Mouse (Mus musculus): ENCODE measurements at regions not wholly inside any gene's neighbourhood (a gene's known extent, or its start where the extent isn't known, plus 50 kb on each side); places are given as distances from the start of the nearest gene placed in this dataset.

GRCm38 (mm10) chr10:56468537-56468936, 91.4 kb downstream of the Gja1 start:
- no peak for TF ChIP-seq CTCF (IDR thresholded peaks at IDR 0.05; ENCODE audit: borderline replicate concordance, insufficient read depth, low read depth, low read length)
- TF ChIP-seq POLR2A (IDR thresholded peaks at IDR 0.05; ENCODE audit: borderline replicate concordance, insufficient read depth, low read length): no peak

All from cerebellum, adult 2 months (tissue).